Mouse (Mus musculus) thymus, postnatal 36 days (tissue): Measurements from ENCODE around the gene Lmcd1.

Experiments used
- DNase-seq, 2 experiments: peaks; one replicate each; pipeline ENCODE4 v3.0.0; 2022; ENCODE audit warnings: mixed read lengths in 2 of 2

The Lmcd1 gene

DNA sequence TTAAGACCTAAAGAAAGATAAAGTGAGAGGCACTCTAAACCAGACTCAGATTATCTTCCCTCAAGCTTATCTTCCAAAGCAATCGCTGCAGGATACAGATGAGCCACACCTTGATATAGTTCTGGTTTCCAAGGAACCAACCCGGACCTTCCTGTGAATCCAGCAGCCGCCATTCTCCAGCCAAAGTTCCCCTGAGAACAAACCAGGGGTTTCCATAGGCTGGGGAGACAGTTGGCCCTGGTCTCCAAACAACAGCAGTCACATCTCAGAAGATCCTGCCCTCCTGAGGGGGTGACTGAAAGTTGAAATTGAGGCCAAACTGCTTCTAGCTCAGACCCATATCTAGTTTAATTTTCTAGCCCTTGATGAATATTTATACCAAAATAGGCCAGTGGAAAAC is 14.7 kb downstream of the Lmcd1 start:
- DNase-seq: no peak

DNA sequence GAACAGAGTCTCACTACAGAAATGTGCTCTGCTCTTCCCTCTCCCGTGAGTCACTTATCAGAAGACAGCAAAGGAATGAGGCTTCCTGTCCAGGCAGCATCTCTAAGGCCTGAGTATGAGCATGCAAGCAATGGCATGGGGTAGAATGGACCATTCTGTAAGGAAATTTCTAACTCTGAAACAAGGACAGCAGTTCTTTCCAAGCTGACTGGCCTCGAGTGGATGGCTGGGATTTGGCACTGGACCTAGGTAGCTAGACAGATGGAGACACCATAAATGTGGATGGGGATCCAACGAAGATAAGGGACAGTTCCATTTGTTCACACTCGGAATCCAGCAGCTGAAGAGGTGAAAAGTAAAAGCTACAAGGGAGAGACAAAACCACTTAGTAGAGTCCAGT is 17.6 kb downstream of the Lmcd1 start:
- DNase-seq: no peak

DNA sequence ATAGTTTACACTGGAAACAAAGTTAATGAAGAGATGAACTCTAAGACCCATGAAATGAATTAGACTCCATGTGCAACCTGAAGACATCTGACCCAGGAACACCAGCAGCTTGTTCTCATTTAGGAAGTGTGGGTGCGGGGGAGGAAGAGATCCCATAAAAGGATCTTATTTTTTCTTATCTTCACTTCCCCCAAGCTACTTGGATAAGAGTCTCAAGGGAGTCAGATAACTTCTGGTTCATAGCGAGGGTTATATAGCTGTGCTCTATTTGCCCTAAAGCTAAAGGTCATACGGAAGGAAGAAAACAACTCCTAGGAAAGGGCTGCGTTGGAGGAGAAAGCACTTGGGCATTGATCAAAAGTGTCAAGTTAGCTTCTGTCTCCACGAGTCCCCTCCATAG is 19.8 kb downstream of the Lmcd1 start:
- no peak for DNase-seq

DNA sequence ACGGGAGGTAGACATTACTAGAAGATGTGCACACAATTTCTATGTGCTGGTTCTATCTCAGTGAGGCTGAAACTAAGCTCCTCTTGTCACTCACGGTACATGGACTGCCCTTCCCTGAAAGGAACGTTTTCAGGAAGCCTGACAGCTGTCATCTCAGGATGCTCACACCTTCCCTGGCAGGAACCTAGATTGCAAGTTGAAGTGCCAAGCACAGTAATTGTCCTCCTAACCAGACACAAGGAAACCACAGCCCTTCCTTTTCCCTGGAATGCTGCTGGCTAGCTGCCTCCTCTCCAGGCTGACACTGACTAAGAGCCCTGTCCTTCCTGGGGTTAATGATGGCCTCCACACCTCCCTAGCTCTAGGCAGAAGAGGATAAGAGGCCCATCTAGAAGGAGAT is 21.7 kb downstream of the Lmcd1 start:
- no peak for DNase-seq

DNA sequence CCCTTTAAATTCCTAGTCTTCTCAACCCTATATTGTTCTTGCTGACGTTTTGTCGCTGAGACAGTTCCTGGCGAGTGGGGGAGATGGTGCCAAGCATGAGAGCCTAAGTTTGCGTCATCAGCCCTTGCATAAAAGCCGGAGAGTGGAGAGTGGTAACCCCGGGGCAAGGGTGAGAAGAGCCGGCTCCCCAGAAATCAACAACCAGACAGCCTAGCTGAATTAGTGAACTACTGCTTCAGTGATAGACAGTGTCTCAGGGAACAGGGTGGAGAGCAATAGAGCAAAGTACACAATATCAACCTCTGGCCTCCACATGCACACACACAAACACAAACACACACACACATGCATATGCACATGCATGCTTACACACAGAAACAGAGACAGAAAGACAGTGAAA is 26.6 kb downstream of the Lmcd1 start:
- DNase-seq: no peak

DNA sequence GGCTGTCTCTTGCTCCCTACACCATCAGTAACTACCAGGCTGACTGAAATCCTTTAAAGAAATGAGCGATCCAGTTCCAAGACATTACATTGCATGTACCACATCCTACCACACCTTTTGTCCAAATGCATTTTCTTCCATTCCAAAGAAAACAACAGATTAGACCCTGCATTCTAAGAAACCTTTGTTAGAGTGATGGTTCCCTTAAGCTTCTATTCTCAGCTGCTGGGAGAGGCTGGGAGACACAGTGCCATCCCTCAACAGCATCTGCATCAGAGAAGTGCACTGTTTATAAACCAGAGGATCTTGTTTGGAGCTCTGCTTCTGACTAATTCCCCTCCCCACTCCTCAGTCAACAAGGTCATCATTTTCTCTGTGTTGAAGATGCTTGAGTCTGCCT is 27.1 kb downstream of the Lmcd1 start:
- DNase-seq: no peak

DNA sequence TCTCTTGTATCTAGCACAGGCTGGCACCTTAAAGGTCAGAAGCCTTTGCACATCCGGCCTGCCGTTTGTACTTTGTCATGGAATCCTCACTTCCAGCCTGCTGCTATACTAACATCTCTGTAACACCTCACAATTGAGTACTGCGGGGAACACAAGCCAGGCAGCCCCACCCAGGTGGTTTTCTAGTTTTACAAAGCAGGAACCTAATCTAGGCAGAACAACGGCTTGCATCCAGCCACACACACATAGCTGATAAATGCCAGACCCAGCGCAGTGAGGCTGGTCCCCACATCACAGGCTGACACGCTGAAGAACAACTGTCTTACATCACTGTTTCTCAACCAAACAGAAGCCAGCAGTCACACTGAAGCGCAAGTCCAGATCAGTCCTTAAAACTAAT is 28.7 kb downstream of the Lmcd1 start:
- DNase-seq: peak; percentile 24 to 38

DNA sequence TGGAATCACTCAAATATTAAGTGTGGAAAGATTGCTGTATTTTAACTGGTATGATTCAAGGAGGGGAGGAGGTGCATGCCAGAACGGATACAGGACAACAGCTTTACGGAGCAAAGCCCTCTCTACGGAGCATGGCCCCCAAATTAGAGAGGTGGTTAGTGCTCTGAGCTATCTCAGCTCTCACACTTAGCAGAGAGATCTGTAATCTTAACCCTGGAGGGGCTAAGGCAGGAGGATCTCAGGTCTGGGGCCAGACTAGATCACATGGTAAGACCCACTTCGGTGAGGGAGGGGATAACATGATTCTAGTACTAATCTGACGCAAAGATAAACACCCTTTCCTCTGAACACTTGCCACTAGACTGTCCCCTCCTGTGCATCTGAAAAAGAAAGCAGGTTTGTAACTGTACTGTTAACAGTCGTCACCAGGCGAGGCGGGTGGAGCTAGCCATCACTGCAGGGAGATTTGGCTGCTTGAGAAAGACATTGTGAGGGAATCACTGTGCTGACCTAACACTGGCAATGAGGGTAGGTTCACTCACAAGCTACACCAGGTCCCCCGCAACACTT is 29.3 kb downstream of the Lmcd1 start:
- no peak for DNase-seq

DNA sequence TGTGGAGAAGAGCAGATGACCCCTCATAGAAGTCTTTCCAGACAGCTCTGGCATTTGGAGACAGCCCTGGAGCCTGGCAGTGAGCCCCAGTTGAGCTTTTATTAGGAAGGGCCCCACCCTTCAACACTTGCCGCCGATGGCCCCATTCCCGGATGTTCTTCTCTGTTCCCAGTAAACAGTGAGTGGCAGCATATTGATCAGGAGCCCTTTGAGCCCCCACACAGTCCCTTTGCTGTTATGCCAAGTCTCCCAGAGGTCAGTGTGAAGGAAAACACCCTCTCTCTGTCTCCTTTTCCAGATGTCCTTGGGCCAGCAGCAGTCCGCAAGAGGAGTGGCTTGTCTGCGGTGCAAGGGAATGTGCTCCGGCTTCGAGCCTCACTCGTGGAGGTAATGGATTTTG is 31.2 kb downstream of the Lmcd1 start:
- DNase-seq: no peak

DNA sequence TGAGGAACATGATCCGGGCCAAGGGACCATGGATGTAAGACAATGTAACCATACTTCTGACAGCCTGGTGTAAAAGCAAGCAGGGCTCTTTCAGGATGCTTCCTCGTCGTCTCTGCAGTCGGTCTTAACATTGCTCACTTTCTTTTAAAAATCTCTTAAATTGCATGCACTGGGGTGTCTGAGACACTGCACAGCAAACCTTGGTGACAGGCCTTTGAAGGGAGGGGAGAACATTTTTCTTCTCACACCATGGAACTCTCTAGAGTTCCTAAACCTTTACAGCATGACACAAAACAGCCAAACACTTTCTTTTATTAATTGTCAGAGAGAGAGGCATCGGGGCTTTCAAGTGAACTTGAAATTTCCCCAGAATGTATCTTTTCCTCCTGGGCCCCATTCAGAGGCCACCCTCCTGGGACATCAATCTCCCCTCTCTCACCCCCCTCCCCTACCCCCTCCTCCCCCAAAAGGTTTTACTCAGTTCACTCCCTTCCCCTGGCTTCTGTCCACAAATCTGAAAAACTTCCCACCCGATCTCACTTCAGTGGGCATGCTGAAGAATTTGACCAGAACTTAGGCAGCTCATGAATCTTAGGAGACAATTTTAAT is 35.9 kb downstream of the Lmcd1 start:
- DNase-seq: no peak

DNA sequence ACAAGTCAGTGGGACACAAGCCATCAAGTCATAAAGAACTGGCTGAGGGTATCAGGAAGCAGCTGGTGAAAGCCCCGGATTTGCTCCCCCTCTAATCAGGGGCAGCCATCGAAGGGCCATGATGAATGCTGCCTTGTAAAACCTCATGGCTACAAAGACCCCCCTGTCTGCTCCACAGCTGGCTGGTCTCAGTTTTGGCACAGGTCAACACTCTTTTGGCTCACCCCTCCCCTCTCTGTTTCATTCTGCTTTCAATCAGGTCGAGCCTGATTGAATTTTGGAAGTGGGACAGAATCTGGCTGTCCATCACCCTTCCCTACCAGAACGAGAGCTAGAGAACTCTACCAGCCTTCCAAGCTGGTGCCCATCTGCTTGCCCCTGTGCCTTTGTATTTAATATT is 37.8 kb downstream of the Lmcd1 start:
- DNase-seq: no peak

DNA sequence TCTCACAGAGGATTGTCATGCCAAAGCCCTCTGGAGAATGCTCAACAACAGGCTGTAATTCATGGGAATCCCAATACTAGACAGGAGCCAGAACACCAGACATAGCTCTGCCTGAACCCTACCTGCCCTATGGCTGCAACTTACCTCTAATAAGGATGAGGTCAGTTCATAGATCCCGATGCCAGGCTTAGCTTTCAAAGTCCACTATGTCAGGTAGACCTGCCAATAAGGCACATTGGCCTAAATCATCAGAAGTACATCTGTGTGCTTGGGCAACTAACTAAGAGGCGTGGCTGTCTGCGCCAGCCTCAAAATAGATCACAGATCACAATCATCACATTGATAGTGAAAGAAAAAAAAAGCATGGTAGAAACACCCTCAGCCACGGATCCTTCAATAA is 45.9 kb downstream of the Lmcd1 start:
- no peak for DNase-seq

DNA sequence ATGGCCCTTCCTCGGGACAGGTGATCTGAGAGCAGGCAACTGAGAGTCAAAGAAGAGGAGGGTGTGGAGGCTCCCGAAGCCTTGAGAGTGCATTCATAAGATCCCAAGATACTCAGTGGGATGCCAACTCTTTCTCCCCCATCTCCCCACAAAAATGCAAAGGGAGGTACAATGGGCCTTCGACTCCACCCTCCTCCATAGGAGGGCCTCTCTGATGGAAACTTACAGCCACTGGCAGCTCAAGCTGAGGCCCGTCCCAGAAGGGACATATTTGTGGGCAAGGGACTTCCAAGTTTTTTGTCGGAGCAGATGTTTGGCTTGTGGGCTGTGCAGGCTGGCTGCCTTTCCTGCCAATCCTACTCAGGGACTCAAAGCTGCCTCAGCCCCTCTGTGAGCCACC is 47.1 kb downstream of the Lmcd1 start:
- no peak for DNase-seq

DNA sequence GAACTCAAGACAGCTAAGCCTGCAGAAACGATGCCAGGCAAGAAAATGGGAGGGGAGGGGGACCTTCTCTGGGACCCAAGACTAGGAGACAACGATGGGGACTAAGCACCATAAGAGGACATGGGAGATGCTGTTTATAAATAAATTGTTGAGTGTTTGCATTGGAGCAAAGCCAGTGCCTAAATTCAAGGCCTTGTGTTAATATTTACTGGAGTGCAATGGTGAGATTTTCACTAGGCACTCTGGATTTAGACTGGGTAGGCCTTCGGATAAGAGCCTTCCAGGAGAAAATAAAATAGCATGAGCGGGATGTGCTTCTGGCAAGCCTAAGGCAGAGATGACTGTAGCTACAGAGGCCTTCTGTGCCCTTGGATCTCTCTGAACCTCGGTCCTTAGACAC is 49.4 kb downstream of the Lmcd1 start:
- no peak for DNase-seq

DNA sequence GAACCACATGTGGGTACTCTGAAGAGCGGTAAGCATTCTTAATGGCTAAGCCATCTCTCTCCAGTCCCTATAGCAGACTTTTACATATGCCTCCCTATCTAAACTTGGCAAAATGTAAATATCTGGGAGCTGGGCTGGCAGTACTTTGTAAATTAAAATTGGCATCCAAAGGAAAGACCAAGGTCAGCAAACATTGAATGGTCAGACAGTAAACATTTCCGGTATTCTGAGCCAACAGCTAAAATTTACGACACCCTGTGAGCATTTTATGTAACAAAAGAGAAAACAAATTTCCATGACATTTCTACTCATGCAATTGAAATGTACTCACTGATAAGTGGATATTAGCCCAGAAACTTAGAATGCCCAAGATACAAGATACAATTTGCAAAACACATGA is 51.7 kb downstream of the Lmcd1 start:
- DNase-seq: no peak

DNA sequence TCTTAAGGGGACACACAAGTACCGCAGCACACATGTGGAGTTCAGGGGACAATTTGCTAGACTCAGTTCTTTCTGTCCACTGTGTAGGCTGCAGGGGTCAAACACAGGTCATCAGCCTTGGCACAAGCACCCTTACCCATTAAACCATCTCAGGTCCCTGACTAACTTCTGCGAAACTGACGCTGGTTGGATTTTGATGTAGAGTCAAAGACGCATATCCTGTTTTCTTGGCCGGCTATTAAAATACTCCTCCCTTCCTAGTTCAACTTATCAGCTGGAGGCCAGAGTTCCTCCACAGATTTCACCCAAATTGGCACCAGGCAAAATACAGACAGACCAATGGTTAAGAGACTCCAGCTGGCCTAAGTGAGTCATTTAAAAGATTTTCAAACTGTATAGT is 54.2 kb downstream of the Lmcd1 start:
- DNase-seq: no peak

DNA sequence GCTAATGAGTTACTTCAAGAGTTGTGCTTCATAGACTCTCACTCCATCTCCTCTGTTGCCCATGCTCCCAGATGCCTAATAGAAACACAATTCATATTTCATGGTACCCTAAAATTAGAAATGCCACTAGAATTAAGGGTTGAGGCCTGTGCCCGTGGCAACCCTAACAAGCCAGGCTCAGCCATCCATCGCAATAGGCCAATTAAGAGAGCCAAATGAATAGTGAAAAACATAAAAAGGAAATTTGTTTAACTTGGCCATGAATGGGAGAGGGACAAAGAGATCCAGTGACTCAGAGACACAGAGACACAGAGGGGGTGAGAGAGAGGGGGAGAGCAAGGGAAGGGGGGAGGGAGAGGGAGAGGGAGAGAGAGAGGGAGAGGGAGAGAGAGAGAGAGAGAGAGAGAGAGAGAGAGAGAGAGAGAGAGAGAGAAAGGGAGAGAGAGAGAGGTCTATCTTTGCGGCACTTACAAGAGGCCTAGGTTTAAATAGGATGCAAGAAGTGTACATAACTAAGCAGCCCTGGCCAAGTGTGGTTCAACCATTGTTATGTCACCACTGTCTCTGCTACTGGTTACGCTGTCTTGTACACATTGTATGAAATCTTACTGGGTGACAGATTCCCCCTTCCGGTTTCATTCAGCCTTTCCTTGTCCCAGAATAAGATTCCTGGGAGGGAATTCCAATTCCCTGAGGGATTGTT is 57.1 kb downstream of the Lmcd1 start:
- no peak for DNase-seq

DNA sequence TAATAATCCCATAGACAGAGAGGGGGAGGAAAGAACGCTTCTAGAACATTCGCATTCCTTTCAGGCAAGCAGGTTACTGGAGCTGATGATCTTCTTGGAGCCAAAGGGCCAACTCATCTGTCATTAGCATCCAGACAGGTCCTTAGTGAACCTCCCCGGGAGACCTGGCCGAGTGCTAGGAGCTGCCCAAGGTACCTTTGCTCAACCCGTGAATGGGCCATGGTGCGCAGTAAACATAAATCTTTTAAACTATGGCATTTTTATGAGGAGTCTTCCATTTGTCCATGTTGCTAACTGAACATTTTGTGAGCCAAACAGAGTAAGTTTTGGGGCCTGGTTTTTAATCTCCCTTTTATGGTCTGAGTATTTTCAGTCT is 57.7 kb downstream of the Lmcd1 start:
- DNase-seq: no peak

DNA sequence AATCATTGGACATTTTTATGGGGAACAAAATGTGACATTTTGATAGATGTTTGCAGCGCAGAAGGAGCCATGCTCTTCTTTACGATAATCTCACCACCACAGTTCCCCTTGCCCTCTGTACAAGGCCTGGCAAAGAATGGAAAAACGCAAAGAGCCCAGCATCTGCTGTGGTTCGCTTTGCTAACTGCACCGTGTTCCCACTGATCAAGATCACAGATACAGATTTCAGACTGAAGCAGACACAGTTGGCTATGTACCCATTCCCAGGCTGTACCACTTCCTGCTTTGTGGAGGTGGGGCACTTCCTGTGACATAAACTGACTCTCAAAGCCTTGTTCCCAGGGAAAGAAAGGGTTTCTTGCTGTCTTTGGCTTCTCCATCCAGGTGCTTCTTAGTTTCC is 60.4 kb downstream of the Lmcd1 start:
- peak in 1 of 2 experiments; percentile 13 for DNase-seq

DNA sequence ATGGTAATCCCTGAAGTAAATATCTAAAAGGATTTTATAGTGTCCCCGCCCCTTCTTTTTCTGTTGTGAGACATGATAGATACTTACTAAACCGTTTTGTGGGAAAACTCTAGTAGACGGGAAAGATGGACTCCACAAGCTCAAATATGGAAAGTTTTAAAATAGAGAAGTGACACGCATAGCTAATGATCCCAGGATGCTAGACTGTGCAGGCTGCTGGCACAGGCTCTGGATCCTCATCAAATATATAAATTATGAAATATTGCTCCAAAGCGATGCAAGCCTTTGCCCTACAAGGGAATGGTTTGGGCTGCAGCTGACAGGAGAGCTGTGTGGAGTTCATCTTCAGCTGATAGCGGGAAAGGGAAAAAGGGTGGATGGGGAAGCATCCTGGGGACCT is 64.1 kb downstream of the Lmcd1 start:
- no peak for DNase-seq

DNA sequence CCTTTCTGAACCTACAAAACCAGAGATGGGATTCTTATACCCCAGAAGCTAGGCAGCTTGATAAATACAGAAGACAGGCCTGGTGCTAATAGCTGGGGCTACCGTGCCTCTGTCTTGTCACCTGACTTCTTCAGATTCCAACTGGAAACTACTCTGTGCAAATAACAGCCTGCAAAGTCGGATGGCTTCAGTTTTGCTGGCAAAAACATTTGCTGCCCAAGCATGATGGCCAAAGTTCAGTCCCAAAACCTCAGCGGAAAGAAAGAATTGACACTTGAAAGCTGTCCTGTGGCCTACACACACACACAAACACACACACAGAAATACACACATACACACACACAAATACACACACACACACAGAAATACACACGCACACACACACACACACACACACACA is 65.5 kb downstream of the Lmcd1 start:
- DNase-seq: no peak

DNA sequence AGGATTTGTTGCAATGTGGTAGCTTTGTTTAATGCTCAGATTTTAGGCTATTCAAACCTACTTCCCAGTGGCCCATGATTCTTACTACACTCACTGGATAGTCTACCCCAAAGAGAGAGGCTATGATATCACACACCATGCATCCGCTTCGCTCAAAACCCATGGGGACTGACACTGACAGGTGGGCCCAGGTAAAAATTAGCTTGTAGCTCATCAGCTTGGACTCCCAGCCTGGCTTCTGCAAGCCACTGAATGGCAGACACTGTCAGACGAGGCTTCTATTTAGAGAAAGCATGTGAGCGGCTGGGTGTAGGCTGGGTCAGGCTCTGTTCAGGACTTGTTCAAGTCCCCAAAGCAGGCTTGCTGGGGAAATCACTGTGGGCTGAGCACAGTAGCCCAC is 76.9 kb downstream of the Lmcd1 start:
- no peak for DNase-seq

DNA sequence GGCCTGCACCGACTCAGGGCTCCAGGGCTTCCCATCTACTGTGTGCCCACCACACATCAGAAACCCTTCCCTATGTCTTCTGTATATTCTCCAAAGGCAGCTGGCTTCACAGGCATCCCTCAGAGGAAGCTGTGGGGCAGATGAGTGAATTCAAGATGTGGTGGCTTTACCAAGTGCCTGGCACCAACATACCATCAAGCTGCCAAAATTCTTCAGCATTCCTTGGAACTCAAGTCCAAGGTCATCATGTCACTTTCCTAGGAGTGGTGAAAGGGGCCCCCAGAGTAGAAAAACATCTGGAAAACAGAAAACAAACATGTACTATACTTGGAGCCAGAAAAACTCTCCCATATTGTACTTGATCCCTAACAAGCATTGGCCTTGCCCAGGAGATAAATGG is 85.8 kb downstream of the Lmcd1 start:
- DNase-seq: no peak

DNA sequence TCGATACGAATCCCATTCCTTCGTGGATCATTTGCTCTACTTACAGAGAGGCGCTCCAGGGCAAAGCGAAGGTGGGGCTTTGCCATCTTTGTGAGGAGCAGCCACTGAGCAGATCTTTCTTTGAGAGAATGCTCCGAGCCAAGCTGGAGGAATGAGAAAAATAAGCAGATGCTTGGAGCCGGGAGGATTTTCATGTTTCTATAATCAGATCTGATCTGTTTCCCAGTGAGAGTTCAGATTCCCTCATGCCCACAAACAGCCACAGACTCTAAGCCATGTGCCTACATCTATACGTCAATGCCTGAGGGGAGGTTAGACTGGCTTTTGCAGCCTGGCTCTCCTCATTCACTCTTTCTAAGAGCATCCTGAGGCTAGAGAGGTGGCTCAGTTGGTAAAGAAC is 87.1 kb downstream of the Lmcd1 start:
- DNase-seq: no peak
